Mouse (Mus musculus): ENCODE measurements around the gene Smco2. TPM values are rescaled to one million over a fixed set of nuclear protein-coding genes. Genes with fewer than 3 reads are reported as not detected.

The Smco2 gene
- polyA plus RNA-seq, 1 experiment from 2014 or later: not detected

- WGBS: 38% methylated on average over 2 of the region's 2 CpGs
- H3K27me3 ChIP-seq (replicated peaks; ENCODE audit: control insufficient read depth, insufficient read depth, low read length): no peaks in the 10 kb centered on the region
- no peak overlapping the region for H3K9ac ChIP-seq (ENCODE audit: low read length)
- H3K27ac ChIP-seq (ENCODE audit: low read depth): no peak overlapping the region
- H3K9me3 ChIP-seq (ENCODE audit: control insufficient read depth, low read length): no peaks in the 10 kb centered on the region
- no peak overlapping the region for H3K4me2 ChIP-seq (ENCODE audit: low read length)
- DNase-seq (ENCODE audit: low spot score) (no peak), ATAC-seq (replicated peaks; ENCODE audit: low FRiP score, low TSS enrichment, low read depth) (no peak)
- 0 out of 2 replicates have a peak, but pooled peaks cover 4% of the 10 kb centered on the region for H3K36me3 ChIP-seq (ENCODE audit: control insufficient read depth, insufficient read depth, low read length)
- no peak overlapping the region for H3K4me3 ChIP-seq (ENCODE audit: low read depth, low read length)
- peaks cover 41% of the 10 kb centered on the region for H3K4me1 ChIP-seq (replicated peaks; ENCODE audit: control insufficient read depth, insufficient read depth, low read length)
These were observed 44.0 kb downstream of the Smco2 start for GRCm38 (mm10) chr6:146893890-146894289.

- Histone ChIP-seq H3K9me3 (ENCODE audit: control insufficient read depth, low read length) (no peaks in the 10 kb centered on the region), H3K4me3 (ENCODE audit: low read depth, low read length) (no peak overlapping the region), H3K27ac (ENCODE audit: low read depth) (no peak overlapping the region), H3K4me1 (replicated peaks; ENCODE audit: control insufficient read depth, insufficient read depth, low read length) (peaks cover 19% of the 10 kb centered on the region), H3K9ac (ENCODE audit: low read length) (no peak overlapping the region), H3K27me3 (replicated peaks; ENCODE audit: control insufficient read depth, insufficient read depth, low read length) (no peaks in the 10 kb centered on the region), H3K36me3 (ENCODE audit: control insufficient read depth, insufficient read depth, low read length) (no peaks in the 10 kb centered on the region), H3K4me2 (ENCODE audit: low read length) (no peak overlapping the region)
- DNase-seq (ENCODE audit: low spot score): no peak
- no peak for ATAC-seq (replicated peaks; ENCODE audit: low FRiP score, low TSS enrichment, low read depth)
- 79% methylated on average over 6 of the region's 6 CpGs for WGBS
These were observed 48.8 kb downstream of the Smco2 start for GRCm38 (mm10) chr6:146898709-146899108.

DNA sequence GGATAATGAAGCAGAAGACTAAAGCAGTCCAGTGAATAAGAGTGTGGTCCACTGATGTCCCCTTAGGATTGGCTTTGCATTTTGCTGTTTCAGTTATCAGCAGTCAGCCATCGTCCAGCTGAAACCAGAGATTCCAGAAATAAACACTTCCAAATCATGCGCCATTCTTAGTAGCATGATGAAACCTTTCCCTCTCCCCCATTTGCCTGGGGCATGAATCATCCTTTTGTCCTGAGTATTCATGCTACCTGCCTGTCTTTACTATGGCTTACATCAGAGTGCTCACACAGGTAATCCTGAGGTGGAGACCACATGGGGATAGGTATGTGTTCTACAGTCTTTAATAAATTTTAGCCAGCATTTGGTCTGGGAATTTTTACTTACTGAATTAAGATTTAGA, 49.7 kb downstream of the Smco2 start:
- Histone ChIP-seq H3K27ac (ENCODE audit: low read depth) (no peak overlapping the region), H3K4me2 (ENCODE audit: low read length) (no peak overlapping the region), H3K27me3 (replicated peaks; ENCODE audit: control insufficient read depth, insufficient read depth, low read length) (no peaks in the 10 kb centered on the region), H3K36me3 (ENCODE audit: control insufficient read depth, insufficient read depth, low read length) (no peaks in the 10 kb centered on the region), H3K4me1 (replicated peaks; ENCODE audit: control insufficient read depth, insufficient read depth, low read length) (peaks cover 16% of the 10 kb centered on the region), H3K9ac (ENCODE audit: low read length) (no peak overlapping the region), H3K9me3 (ENCODE audit: control insufficient read depth, low read length) (no peaks in the 10 kb centered on the region), H3K4me3 (ENCODE audit: low read depth, low read length) (no peak overlapping the region)
- WGBS: 45% methylated on average over 2 of the region's 2 CpGs
- ATAC-seq (replicated peaks; ENCODE audit: low FRiP score, low TSS enrichment, low read depth) (no peak), DNase-seq (ENCODE audit: low spot score) (no peak)

DNA sequence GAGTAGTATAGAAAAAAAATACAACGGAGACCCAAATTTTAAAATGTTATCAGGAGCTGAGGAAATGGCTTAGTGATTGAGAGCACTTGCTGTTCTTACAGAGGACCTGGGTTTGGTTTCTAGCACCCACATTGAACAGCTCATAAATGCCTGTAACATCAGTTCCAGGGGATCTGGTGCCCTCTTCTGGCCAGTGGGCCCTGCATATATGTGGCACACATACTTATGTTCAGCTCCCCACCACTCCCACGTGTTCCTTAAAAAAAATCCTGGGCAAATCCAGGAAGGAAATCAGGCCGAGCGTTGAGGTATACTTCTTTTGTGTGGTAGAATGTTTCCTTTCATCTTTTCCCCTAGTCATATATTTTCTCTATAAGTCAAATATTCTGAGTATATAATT, 52.0 kb downstream of the Smco2 start:
- H3K36me3 ChIP-seq (ENCODE audit: control insufficient read depth, insufficient read depth, low read length): no peaks in the 10 kb centered on the region
- peaks cover 26% of the 10 kb centered on the region for H3K4me1 ChIP-seq (replicated peaks; ENCODE audit: control insufficient read depth, insufficient read depth, low read length)
- no peak for DNase-seq (ENCODE audit: low spot score)
- H3K27ac ChIP-seq (ENCODE audit: low read depth): no peak overlapping the region
- H3K27me3 ChIP-seq (replicated peaks; ENCODE audit: control insufficient read depth, insufficient read depth, low read length): no peaks in the 10 kb centered on the region
- no peak for ATAC-seq (replicated peaks; ENCODE audit: low FRiP score, low TSS enrichment, low read depth)
- no peaks in the 10 kb centered on the region for H3K9me3 ChIP-seq (ENCODE audit: control insufficient read depth, low read length)
- WGBS: 74% methylated on average over 4 of the region's 4 CpGs
- no peak overlapping the region for H3K9ac ChIP-seq (ENCODE audit: low read length)
- H3K4me2 ChIP-seq (ENCODE audit: low read length): no peak overlapping the region
- no peak overlapping the region for H3K4me3 ChIP-seq (ENCODE audit: low read depth, low read length)

DNA sequence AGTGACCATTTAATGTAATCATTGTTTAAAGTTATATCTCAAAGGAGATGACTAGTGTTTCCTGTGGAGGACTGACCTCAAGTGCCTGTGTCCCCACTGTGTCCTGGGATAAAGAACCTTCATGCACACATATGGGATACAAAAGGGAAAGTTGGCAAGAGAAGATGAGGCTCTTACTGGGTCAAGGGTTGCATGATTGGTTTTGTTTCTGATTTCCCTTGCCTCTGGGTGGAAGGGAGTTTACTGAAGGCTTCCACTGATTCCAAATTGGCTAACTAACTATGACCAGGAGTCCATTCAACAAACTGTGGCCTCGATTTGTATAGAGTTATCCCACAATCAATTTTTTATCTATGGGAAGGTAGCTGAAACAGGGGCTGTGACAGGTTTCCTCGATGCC, 53.7 kb downstream of the Smco2 start:
- WGBS: 81% methylated on average over 2 of the region's 2 CpGs
- Histone ChIP-seq H3K9ac (ENCODE audit: low read length) (no peak overlapping the region), H3K27me3 (replicated peaks; ENCODE audit: control insufficient read depth, insufficient read depth, low read length) (no peaks in the 10 kb centered on the region), H3K4me1 (replicated peaks; ENCODE audit: control insufficient read depth, insufficient read depth, low read length) (peaks cover 17% of the 10 kb centered on the region), H3K9me3 (ENCODE audit: control insufficient read depth, low read length) (no peaks in the 10 kb centered on the region), H3K27ac (ENCODE audit: low read depth) (no peak overlapping the region), H3K4me3 (ENCODE audit: low read depth, low read length) (no peak overlapping the region), H3K36me3 (ENCODE audit: control insufficient read depth, insufficient read depth, low read length) (no peaks in the 10 kb centered on the region), H3K4me2 (ENCODE audit: low read length) (no peak overlapping the region)
- ATAC-seq (replicated peaks; ENCODE audit: low FRiP score, low TSS enrichment, low read depth): no peak
- DNase-seq (ENCODE audit: low spot score): no peak

GRCm38 (mm10) chr6:146904707-146905106, 54.8 kb downstream of the Smco2 start:
- WGBS: 85% methylated on average over 3 of the region's 3 CpGs

DNA sequence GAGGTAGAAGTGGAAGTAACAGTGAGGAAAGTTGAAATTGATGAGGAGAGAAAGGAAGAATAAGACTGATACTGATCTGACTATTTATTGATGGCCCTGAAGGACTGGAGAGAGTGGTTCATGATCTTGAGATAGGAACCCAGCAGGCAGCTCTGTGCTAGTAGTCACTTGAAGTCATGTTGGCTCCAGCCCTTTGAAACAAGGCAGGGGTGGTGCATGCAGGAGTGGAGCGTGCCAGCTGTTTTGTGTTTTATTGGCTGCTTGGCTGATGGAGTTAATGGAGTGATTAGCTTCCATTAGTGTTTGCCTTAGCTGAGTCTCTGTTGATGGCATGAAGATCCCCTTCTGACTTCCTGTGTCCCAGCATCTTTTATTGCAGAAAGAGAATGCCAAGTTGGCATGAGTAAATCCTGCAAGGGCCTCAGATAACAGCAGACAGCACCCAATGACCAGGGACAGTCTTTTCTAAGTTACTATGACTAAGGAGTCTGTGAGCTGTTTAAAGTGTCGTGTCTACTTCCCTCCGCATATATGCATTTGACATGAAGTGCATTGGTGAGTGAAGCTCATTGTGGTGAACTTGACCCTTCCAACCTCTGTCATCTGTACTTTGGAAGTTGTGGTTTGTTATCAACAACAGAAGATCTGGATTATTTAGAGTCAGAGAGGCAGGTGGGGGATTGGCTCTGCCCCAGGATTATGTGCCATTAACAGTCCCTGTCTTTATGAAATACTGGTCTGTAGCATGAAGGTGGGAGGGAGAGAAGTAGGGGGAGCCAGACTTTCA, 56.3 kb downstream of the Smco2 start:
- H3K27ac ChIP-seq (ENCODE audit: low read depth): no peak overlapping the region
- H3K4me1 ChIP-seq (replicated peaks; ENCODE audit: control insufficient read depth, insufficient read depth, low read length): peaks cover 13% of the 10 kb centered on the region
- H3K9me3 ChIP-seq (ENCODE audit: control insufficient read depth, low read length): no peaks in the 10 kb centered on the region
- ATAC-seq (replicated peaks; ENCODE audit: low FRiP score, low TSS enrichment, low read depth) (no peak), DNase-seq (ENCODE audit: low spot score) (no peak)
- H3K4me2 ChIP-seq (ENCODE audit: low read length): no peak overlapping the region
- no peaks in the 10 kb centered on the region for H3K36me3 ChIP-seq (ENCODE audit: control insufficient read depth, insufficient read depth, low read length)
- WGBS: 76% methylated on average over 3 of the region's 3 CpGs
- H3K27me3 ChIP-seq (replicated peaks; ENCODE audit: control insufficient read depth, insufficient read depth, low read length): no peaks in the 10 kb centered on the region
- no peak overlapping the region for H3K4me3 ChIP-seq (ENCODE audit: low read depth, low read length)
- H3K9ac ChIP-seq (ENCODE audit: low read length): no peak overlapping the region

More at GRCm38 (mm10) chr6:146904707-146905106, 54.8 kb downstream of the Smco2 start:
- Histone ChIP-seq H3K4me3 (ENCODE audit: low read depth, low read length) (no peak overlapping the region), H3K27ac (ENCODE audit: low read depth) (no peak overlapping the region), H3K4me2 (ENCODE audit: low read length) (no peak overlapping the region), H3K4me1 (replicated peaks; ENCODE audit: control insufficient read depth, insufficient read depth, low read length) (peaks cover 11% of the 10 kb centered on the region), H3K36me3 (ENCODE audit: control insufficient read depth, insufficient read depth, low read length) (no peaks in the 10 kb centered on the region), H3K27me3 (replicated peaks; ENCODE audit: control insufficient read depth, insufficient read depth, low read length) (no peaks in the 10 kb centered on the region), H3K9ac (ENCODE audit: low read length) (no peak overlapping the region), H3K9me3 (ENCODE audit: control insufficient read depth, low read length) (no peaks in the 10 kb centered on the region)
- no peak for ATAC-seq (replicated peaks; ENCODE audit: low FRiP score, low TSS enrichment, low read depth)
- DNase-seq (ENCODE audit: low spot score): no peak

DNA sequence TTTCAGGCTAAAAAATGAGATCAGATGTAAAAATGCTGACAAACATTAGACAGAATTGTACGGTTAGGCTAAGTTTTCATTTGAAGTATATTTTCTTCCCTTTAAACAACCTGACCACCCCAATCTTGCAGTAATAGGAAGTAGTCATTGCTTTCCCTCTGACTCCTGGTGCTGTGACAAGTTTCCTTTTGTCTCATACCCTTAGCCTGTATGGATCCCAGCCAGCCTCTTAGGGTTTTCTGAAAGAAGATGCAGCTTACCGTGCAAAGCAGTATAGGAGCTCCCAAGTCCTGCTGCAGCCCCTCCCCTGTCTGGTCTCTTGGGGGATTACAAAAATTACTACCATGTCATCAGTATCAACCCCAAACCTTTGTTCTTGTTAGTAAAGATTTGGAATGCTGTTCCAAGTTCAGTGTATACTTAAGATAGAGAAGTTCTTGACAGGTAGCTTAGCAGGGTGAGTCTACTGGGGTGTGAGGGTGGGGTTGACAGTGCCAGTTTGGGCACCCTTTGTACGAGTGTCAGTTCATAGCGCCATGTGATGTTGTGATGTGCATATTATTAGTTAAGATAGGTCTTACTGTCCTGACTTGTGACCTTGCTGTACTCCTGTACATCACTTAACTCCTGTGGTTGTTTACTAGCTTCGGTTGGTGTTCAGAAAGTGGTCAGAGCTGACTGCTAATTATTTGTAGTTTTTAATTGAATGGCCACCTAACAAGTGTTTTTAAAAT, 57.3 kb downstream of the Smco2 start:
- Histone ChIP-seq H3K36me3 (ENCODE audit: control insufficient read depth, insufficient read depth, low read length) (no peaks in the 10 kb centered on the region), H3K27me3 (replicated peaks; ENCODE audit: control insufficient read depth, insufficient read depth, low read length) (no peaks in the 10 kb centered on the region), H3K4me1 (replicated peaks; ENCODE audit: control insufficient read depth, insufficient read depth, low read length) (peaks cover 23% of the 10 kb centered on the region), H3K4me2 (ENCODE audit: low read length) (no peak overlapping the region), H3K4me3 (ENCODE audit: low read depth, low read length) (no peak overlapping the region), H3K9ac (ENCODE audit: low read length) (no peak overlapping the region), H3K9me3 (ENCODE audit: control insufficient read depth, low read length) (no peaks in the 10 kb centered on the region), H3K27ac (ENCODE audit: low read depth) (no peak overlapping the region)
- ATAC-seq (replicated peaks; ENCODE audit: low FRiP score, low TSS enrichment, low read depth) (no peak; the same call in 1 of the 2 replicates), DNase-seq (ENCODE audit: low spot score) (no peak)
- WGBS: 71% methylated on average over 5 of the region's 5 CpGs

Measured in intestine, embryonic 14.5 days (tissue).